Mouse (Mus musculus) liver, postnatal 0 days (tissue): Measurements from ENCODE around the gene Acvr1b. TPM values are rescaled to one million over a fixed set of nuclear protein-coding genes. Genes with fewer than 3 reads are reported as not detected.

Experiments used
- ATAC-seq: fragments of 200-750 bp; cut with Nextera tagmentation; 2 replicates; pipeline ENCODE4 v1.8.0; 2017; ENCODE audit warnings: mild to moderate bottlenecking, moderate library complexity
- DNase-seq: peaks from one replicate; pipeline ENCODE4 v3.0.0-alpha.2; 2016
- H3K27ac ChIP-seq: fragments of 300-500 bp; sonication (generic); 2 replicates; pipeline ENCODE4 v1.5.1; 2014; ENCODE audit warnings: antibody characterized with exemption, moderate library complexity, mild to moderate bottlenecking, low read depth
- H3K27me3 ChIP-seq: fragments of 300-500 bp; sonication (generic); 2 replicates; pipeline ENCODE4 v1.6.1; 2014; ENCODE audit warnings: low read length, control low read depth, mixed read lengths; ENCODE audit not compliant: insufficient read depth
- H3K36me3 ChIP-seq: fragments of 300-500 bp; sonication (generic); replicated peaks from 2 replicates; pipeline ENCODE4 v1.6.1; 2014; ENCODE audit warnings: mild to moderate bottlenecking, control low read depth, low read length, moderate library complexity, mixed read lengths; ENCODE audit not compliant: insufficient read depth
- H3K4me1 ChIP-seq: fragments of 300-500 bp; sonication (generic); 2 replicates; pipeline ENCODE4 v1.6.1; 2014; ENCODE audit warnings: antibody characterized with exemption, mild to moderate bottlenecking, control low read depth; ENCODE audit not compliant: insufficient read depth
- H3K4me2 ChIP-seq: fragments of 300-500 bp; sonication (generic); 2 replicates; pipeline ENCODE4 v1.6.1; 2014; ENCODE audit warnings: low read depth, mild to moderate bottlenecking, low read length, moderate library complexity, mixed read lengths
- H3K4me3 ChIP-seq: fragments of 300-500 bp; sonication (generic); 2 replicates; pipeline ENCODE4 v1.5.1; 2014; ENCODE audit warnings: low read depth, low read length
- H3K9ac ChIP-seq: fragments of 300-500 bp; sonication (generic); replicated peaks from 2 replicates; pipeline ENCODE4 v1.6.1; 2014; ENCODE audit warnings: mild to moderate bottlenecking, moderate library complexity
- H3K9me3 ChIP-seq: fragments of 300-500 bp; sonication (generic); 2 replicates; pipeline ENCODE4 v1.6.1; 2016; ENCODE audit warnings: mild to moderate bottlenecking, control low read depth, low read length, mixed read lengths
- CTCF ChIP-seq: sonication (generic); IDR thresholded peaks from 2 replicates; pipeline ENCODE4 v1.5.1; 2016; ENCODE audit warnings: antibody characterized with exemption, low read depth
- EP300 ChIP-seq: IDR thresholded peaks from 2 replicates; pipeline ENCODE4 v1.6.1; 2016; ENCODE audit warnings: antibody characterized with exemption, low read depth, mild to moderate bottlenecking
- WGBS: fragments of 180-500 bp; shearing (Covaris S2); extraction: QIAGEN DNeasy Blood & Tissue Kit; methylation state at CpG from one replicate; pipeline ENCODE4 v1.1.7; 2014; ENCODE audit not compliant: insufficient replicate concordance; 5-methylcytosine and 5-hydroxymethylcytosine counted together
- polyA plus RNA-seq: library from polyadenylated mRNA; unstranded; fragments of >200 nt; fragmentation: Nextera tagmentation; extraction: Ambion mirVana; gene quantifications from 2 replicates; pipeline ENCODE4 v1.2.1, GENCODE M21; 2015

The Acvr1b gene
- polyA plus RNA-seq, 1 experiment from 2014 or later, result 2.2 TPM

DNA sequence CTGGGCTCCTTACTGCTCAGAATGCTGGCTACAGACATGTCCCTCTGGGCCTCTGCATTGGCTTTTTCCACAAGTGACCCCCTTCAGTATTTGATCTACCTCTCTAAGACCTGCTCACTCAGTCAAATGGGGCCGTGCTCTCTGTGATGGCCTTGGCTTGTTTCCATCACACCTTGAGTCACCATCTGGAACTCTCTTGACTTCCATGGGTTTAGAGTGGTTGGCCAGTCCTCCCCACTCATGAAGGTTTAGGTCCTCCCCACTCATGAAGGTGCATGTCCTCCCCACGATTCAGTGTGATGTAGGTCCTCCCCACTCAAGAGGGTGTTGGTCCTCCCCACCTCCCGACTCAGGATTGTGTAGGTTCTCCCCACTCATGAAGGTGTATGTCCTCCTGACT lies 59.3 kb downstream of the Acvr1b start:
- WGBS, result 84% methylated on average over 3 of the region's 3 CpGs
- Histone ChIP-seq H3K9me3 (no peaks in the 10 kb centered on the region), H3K4me3 (no peak overlapping the region), H3K4me1 (peaks cover 7% of the 10 kb centered on the region), H3K36me3 (no peaks in the 10 kb centered on the region), H3K27me3 (0 out of 2 replicates have a peak, but pooled peaks cover 5% of the 10 kb centered on the region), H3K9ac (no peak overlapping the region), H3K4me2 (no peak overlapping the region), H3K27ac (no peak overlapping the region)
- DNase-seq, result no peak
- no peak for ATAC-seq
- TF ChIP-seq EP300 (no peak), CTCF (no peak)

DNA sequence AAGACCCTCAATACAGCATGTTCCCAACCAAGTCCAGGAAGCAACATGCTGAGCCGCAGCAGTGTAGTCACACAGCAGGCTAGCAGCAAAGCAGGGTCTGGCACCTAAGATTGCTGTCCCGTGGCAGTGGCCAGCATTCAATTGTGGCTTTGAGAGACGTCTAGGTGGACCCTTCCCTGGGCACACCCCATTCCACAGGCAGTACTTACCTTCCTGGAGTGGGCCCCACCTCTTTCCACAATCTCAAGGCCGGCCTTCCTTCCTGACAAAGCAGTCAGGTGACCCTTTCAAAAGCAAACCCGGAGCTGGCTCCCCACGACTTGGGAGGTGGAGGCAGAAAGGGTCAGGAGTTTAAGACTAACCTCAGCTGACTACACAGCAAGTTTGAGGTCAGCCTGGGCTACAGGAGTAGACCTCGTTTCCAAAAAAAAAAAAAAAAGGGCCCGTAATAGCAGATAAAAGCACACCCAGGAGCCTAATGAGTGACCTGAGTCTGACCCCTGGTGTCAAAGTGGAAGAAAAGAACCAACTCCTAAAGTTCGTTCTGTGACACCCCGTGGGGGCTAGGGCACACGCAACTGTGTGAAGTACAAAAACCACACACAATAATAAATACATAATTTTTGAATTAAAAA lies 59.9 kb downstream of the Acvr1b start:
- Histone ChIP-seq H3K4me1 (peaks cover 7% of the 10 kb centered on the region), H3K9ac (no peak overlapping the region), H3K36me3 (no peaks in the 10 kb centered on the region), H3K27ac (no peak overlapping the region), H3K4me2 (no peak overlapping the region), H3K9me3 (no peaks in the 10 kb centered on the region), H3K4me3 (no peak overlapping the region), H3K27me3 (0 out of 2 replicates have a peak, but pooled peaks cover 5% of the 10 kb centered on the region)
- TF ChIP-seq EP300 (no peak), CTCF (no peak)
- 35% methylated on average over 11 of the region's 11 CpGs for WGBS
- no peak for ATAC-seq
- DNase-seq, result no peak

DNA sequence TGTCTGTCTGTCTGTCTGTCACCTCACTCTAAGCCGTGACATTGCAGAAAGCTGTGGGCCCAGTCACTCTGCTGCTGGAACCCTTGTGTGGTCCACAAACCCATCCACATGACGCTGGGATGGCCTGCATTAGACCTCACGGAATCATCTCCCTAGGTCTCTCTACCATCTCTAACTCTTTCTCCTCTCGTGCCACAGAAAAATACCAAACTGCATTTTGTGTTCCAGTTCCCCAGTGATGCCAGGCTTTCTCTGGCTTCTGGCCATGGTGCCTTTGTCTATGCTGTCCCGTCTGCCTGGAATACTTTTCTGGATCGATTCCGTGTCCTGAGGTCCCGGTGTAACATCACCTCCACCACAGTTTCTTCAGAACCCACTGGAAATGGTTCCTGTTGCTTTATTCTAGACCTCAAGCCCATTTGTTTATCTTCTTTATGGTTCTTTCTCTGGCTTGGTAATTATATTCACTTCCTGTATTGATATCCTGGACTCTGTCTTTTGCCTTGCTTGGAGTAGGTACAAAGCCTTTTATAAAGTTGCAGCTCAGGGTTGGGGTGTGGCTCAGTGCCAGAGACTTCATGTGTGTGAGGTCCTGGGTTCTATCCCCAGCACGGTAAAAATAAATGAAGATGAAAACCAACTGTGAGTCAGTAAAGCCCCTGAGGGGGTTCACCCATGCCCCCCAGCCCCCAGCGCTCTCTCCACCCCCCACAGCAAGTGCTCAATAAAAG lies 60.9 kb downstream of the Acvr1b start:
- no peaks in the 10 kb centered on the region for H3K36me3 ChIP-seq
- ATAC-seq, result no peak
- peaks cover 7% of the 10 kb centered on the region for H3K4me1 ChIP-seq
- no peaks in the 10 kb centered on the region for H3K9me3 ChIP-seq
- TF ChIP-seq EP300, result no peak
- no peak for TF ChIP-seq CTCF
- H3K4me3 ChIP-seq, result no peak overlapping the region
- H3K4me2 ChIP-seq, result no peak overlapping the region
- H3K9ac ChIP-seq, result no peak overlapping the region
- no peak overlapping the region for H3K27ac ChIP-seq
- DNase-seq, result no peak
- peaks cover 9% of the 10 kb centered on the region; the same call in 1 of the 2 replicates for H3K27me3 ChIP-seq
- 65% methylated on average over 10 of the region's 10 CpGs for WGBS

DNA sequence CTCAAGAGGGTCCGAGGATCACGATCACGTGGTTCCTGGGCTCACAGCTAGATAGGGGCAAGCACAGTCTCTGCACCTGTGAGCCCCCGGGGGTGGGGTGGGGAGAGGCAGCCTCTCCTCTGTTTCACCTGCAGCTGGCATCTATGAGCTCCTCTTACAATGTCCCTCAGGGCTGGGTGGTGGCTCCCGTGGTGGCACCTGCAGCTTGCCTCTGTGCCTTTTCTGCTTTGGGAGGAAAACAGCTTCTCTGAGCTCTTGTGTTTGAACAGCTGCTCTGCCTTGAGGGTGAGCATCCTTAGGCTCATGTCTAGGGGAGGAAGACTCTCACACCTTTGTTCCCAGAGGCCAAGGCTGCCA lies 61.5 kb downstream of the Acvr1b start:
- H3K4me1 ChIP-seq, result peaks cover 7% of the 10 kb centered on the region
- no peak overlapping the region for H3K9ac ChIP-seq
- no peak overlapping the region for H3K4me2 ChIP-seq
- peaks cover 9% of the 10 kb centered on the region; the same call in 1 of the 2 replicates for H3K27me3 ChIP-seq
- no peaks in the 10 kb centered on the region for H3K36me3 ChIP-seq
- no peaks in the 10 kb centered on the region for H3K9me3 ChIP-seq
- H3K4me3 ChIP-seq, result no peak overlapping the region
- ATAC-seq, result no peak
- peak; percentile 37 for DNase-seq
- 56% methylated on average over 5 of the region's 5 CpGs for WGBS
- no peak overlapping the region for H3K27ac ChIP-seq
- TF ChIP-seq EP300, result no peak
- no peak for TF ChIP-seq CTCF

DNA sequence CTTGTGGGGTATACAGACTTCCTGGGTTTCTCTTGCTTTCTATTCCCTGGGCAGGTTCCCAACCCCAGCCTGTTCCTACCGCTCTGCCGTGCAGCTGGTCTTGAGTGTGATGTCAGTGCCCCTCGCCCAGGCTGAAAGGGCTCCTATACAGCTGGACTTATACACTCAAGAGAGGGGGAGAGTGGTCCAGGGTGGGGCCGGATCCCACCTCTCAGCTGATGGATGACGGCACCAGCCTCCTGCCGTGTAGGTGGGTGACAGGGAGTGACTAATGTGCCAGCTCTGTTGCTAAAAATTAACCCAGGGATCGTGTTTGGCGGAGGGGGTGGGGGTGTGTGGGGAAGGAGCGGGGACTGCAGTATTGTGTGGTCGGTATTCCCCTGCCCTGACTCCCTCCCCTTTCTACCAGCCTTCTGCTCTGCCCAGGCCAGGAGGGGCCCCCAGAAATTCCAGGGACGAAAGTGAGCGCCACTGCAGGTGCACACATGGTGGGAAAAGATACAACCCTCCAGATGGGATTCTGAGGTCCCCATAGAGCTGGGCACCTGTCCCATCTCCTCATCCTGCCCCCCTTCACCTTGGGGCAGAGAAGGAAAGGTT lies 62.0 kb downstream of the Acvr1b start:
- H3K9me3 ChIP-seq, result no peaks in the 10 kb centered on the region
- no peak overlapping the region; the same call in 1 of the 2 replicates for H3K9ac ChIP-seq
- peak overlapping the region; percentile 22; the same call in 1 of the 2 replicates for H3K4me2 ChIP-seq
- peaks cover 9% of the 10 kb centered on the region; the same call in 1 of the 2 replicates for H3K27me3 ChIP-seq
- no peaks in the 10 kb centered on the region for H3K36me3 ChIP-seq
- WGBS, result 36% methylated on average over 12 of the region's 12 CpGs
- no peak overlapping the region for H3K27ac ChIP-seq
- no peak for ATAC-seq
- no peak for DNase-seq
- TF ChIP-seq CTCF (no peak), EP300 (no peak)
- no peak overlapping the region for H3K4me3 ChIP-seq
- H3K4me1 ChIP-seq, result peaks cover 8% of the 10 kb centered on the region

DNA sequence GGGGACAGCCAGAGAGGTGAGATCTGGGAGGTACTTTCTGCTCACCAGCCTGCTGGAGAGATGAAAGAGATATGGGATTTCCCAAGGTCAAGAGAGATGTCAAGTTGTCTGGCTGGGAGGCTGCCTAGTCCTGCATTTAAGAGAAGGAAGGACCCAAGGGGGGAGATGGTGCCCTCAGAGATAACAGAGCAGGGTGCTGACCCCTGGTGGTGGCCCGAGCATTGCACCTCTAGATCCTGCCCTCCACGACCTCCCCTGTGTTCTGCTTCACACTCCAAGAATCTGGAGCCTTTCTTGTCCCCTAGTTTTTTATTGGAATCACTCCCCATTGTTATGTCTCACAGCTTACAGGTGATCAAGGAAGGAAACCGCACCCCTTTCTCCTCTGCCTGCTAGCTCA lies 63.0 kb downstream of the Acvr1b start:
- Histone ChIP-seq H3K27me3 (peaks cover 9% of the 10 kb centered on the region; the same call in 1 of the 2 replicates), H3K9ac (no peak overlapping the region), H3K4me1 (peaks cover 12% of the 10 kb centered on the region), H3K27ac (no peak overlapping the region), H3K4me2 (no peak overlapping the region), H3K4me3 (no peak overlapping the region), H3K36me3 (no peaks in the 10 kb centered on the region), H3K9me3 (no peaks in the 10 kb centered on the region)
- DNase-seq (peak; percentile 75), ATAC-seq (0 out of 2 replicates have a peak, but pooled peaks have one; percentile 26)
- WGBS, result 2% methylated on average over 3 of the region's 3 CpGs
- TF ChIP-seq CTCF (peak; percentile 87), EP300 (no peak)
